Mouse (Mus musculus): ENCODE measurements around the gene Clic4. TPM values are rescaled to one million over a fixed set of nuclear protein-coding genes. Genes with fewer than 3 reads are reported as not detected.
A peak's percentile ranks its signal among the peaks of the same experiment; 100 is the strongest.

Gene Clic4
- total and polyA plus RNA-seq, 2 experiments from 2014 or later: 41.5 to 65.2 TPM

DNA sequence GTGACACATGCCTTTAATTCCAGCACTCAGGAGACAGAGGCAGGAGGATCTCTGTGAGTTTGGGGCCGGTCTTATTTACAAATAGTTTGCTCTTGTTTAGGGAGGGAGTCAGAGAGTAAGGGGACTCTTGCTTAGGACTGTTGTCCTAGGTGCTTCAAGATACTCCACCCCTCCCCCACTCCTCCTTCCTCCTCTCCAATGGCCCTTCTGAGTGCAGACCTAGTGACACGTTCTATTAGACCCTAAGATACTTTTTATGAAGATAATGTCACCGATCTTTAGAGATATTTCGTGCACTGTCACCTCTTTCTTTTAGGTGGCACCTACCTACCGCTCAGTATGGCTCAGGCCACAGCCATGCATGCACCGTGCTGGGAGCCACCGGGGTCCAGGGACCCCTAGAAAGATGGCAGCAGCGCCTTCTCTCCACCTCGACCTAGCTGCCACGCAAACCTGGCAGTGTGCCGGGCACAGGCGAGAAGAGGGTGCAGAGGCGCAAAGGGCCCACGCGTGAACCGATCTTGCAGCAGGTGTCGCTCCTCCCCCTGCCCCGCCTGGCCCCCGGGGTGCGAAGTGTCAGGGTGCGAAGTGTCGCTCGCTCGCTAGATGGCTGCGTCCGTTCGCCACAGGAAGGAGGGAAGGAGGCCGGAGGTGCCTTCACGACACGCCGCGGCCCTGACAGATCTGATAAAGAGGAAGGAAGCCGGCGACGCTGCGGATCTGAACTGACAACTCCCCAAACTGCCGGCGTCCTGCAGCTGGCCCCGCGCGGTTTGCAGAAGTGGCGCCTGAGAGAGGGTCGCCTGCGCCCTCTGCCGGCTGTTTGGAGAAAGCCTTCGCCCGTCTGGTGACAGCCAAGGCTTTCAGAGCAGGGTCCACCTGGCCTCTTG is 66.7 kb downstream of the Clic4 start:
- TF ChIP-seq CTCF (IDR thresholded peaks at IDR 0.05; ENCODE audit: low read depth): peak; percentile 93

GRCm38 (mm10) chr4:135205254-135205653 is 67.4 kb downstream of the Clic4 start:
- Histone ChIP-seq H3K4me1 (ENCODE audit: insufficient read depth) (no peaks in the 10 kb centered on the region), H3K9me3 (ENCODE audit: low read length) (no peaks in the 10 kb centered on the region), H3K27ac (ENCODE audit: low read depth, low read length) (no peak overlapping the region), H3K4me3 (ENCODE audit: low read depth, low read length) (no peak overlapping the region), H3K27me3 (ENCODE audit: insufficient read depth, low read length) (peaks cover 17% of the 10 kb centered on the region), H3K4me2 (ENCODE audit: low read depth) (no peak overlapping the region), H3K36me3 (ENCODE audit: insufficient read depth) (no peaks in the 10 kb centered on the region), H3K9ac (no peak overlapping the region)
- TF ChIP-seq CTCF (IDR thresholded peaks at IDR 0.05; ENCODE audit: low read depth): no peak
- DNase-seq: no peak
- WGBS: 13% methylated on average over 5 of the region's 5 CpGs
- no peak for ATAC-seq

More for the DNA sequence above, 66.7 kb downstream of the Clic4 start:
- WGBS: 4% methylated on average over 47 of the region's 47 CpGs
- Histone ChIP-seq H3K27me3 (ENCODE audit: insufficient read depth, low read length) (peaks cover 17% of the 10 kb centered on the region), H3K9ac (no peak overlapping the region), H3K27ac (ENCODE audit: low read depth, low read length) (no peak overlapping the region), H3K4me1 (ENCODE audit: insufficient read depth) (no peaks in the 10 kb centered on the region), H3K4me3 (ENCODE audit: low read depth, low read length) (peak overlapping the region; percentile 36), H3K36me3 (ENCODE audit: insufficient read depth) (no peaks in the 10 kb centered on the region), H3K4me2 (ENCODE audit: low read depth) (peak overlapping the region; percentile 70), H3K9me3 (ENCODE audit: low read length) (no peaks in the 10 kb centered on the region)
- DNase-seq: peak; percentile 86
- peak; percentile 76 for ATAC-seq

DNA sequence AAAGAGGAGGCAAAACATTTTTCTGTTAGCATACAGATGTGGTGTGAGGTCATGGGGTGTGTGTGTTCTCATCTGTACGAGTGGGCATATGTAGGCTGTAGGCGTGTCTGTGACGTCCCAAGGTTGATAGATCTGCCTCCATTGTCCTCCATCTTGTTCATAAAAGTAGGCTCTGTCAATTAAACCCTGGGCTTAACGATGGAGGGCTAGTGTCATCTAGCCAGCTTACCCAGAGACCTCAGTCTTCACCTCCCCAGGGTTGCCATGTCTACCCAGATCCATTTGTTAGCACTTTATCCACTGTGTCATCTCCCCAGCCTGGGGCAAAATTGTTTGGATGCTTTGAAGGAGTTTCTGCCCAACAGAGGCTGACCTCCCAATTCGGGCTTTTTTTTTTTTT is 67.9 kb downstream of the Clic4 start:
- WGBS: 59% methylated on average over 5 of the region's 5 CpGs

GRCm38 (mm10) chr4:135203806-135204560 is 68.6 kb downstream of the Clic4 start:
- Histone ChIP-seq H3K4me2 (ENCODE audit: low read depth) (peak overlapping the region; percentile 26), H3K9ac (0 out of 2 replicates have a peak overlapping the region, but pooled peaks have one; percentile 15), H3K27me3 (ENCODE audit: insufficient read depth, low read length) (peaks cover 17% of the 10 kb centered on the region), H3K4me3 (ENCODE audit: low read depth, low read length) (peak overlapping the region; percentile 17; the same call in 1 of the 2 replicates), H3K27ac (ENCODE audit: low read depth, low read length) (no peak overlapping the region), H3K36me3 (ENCODE audit: insufficient read depth) (no peaks in the 10 kb centered on the region), H3K4me1 (ENCODE audit: insufficient read depth) (no peaks in the 10 kb centered on the region), H3K9me3 (ENCODE audit: low read length) (no peaks in the 10 kb centered on the region)
- 28% methylated on average over 17 of the region's 17 CpGs for WGBS
- ATAC-seq: no peak
- DNase-seq: no peak
- no peak for TF ChIP-seq CTCF (IDR thresholded peaks at IDR 0.05; ENCODE audit: low read depth)

More for the DNA sequence above, 67.9 kb downstream of the Clic4 start:
- H3K36me3 ChIP-seq (ENCODE audit: insufficient read depth): no peaks in the 10 kb centered on the region
- DNase-seq (no peak), ATAC-seq (no peak)
- TF ChIP-seq CTCF (IDR thresholded peaks at IDR 0.05; ENCODE audit: low read depth): no peak
- no peak overlapping the region for H3K4me2 ChIP-seq (ENCODE audit: low read depth)
- no peak overlapping the region for H3K9ac ChIP-seq
- H3K27me3 ChIP-seq (ENCODE audit: insufficient read depth, low read length): peaks cover 17% of the 10 kb centered on the region
- no peaks in the 10 kb centered on the region for H3K4me1 ChIP-seq (ENCODE audit: insufficient read depth)
- no peak overlapping the region for H3K27ac ChIP-seq (ENCODE audit: low read depth, low read length)
- no peaks in the 10 kb centered on the region for H3K9me3 ChIP-seq (ENCODE audit: low read length)
- H3K4me3 ChIP-seq (ENCODE audit: low read depth, low read length): no peak overlapping the region

DNA sequence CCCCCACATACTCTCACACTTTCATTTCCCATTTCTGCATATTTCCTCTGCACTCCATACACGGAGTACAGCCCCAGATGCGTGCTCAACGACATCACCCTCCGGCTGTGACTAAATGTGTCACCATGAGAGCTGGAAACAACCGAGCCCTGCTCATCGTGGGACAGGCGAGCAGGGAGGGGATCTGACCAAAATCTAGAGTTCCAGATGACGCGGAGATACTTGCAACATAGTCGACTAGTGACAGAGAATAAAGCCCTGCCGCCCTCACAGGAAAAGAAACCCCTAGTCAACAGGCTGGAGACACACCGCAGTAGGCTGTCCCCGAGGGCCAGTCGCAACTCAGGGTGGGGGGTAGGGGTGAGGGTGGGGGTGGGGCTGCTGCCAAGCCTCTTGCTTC is 69.3 kb downstream of the Clic4 start:
- H3K27me3 ChIP-seq (ENCODE audit: insufficient read depth, low read length): peaks cover 17% of the 10 kb centered on the region
- H3K4me2 ChIP-seq (ENCODE audit: low read depth): peak overlapping the region; percentile 26
- no peak overlapping the region for H3K27ac ChIP-seq (ENCODE audit: low read depth, low read length)
- H3K9me3 ChIP-seq (ENCODE audit: low read length): no peaks in the 10 kb centered on the region
- DNase-seq (no peak), ATAC-seq (no peak)
- H3K9ac ChIP-seq: 0 out of 2 replicates have a peak overlapping the region, but pooled peaks have one; percentile 15
- peak overlapping the region; percentile 17; the same call in 1 of the 2 replicates for H3K4me3 ChIP-seq (ENCODE audit: low read depth, low read length)
- H3K4me1 ChIP-seq (ENCODE audit: insufficient read depth): no peaks in the 10 kb centered on the region
- H3K36me3 ChIP-seq (ENCODE audit: insufficient read depth): no peaks in the 10 kb centered on the region
- WGBS: 17% methylated on average over 14 of the region's 14 CpGs
- TF ChIP-seq CTCF (IDR thresholded peaks at IDR 0.05; ENCODE audit: low read depth): no peak

GRCm38 (mm10) chr4:135201771-135202170 is 70.8 kb downstream of the Clic4 start:
- Histone ChIP-seq H3K4me1 (ENCODE audit: insufficient read depth) (no peaks in the 10 kb centered on the region), H3K9me3 (ENCODE audit: low read length) (no peaks in the 10 kb centered on the region), H3K4me2 (ENCODE audit: low read depth) (no peak overlapping the region), H3K4me3 (ENCODE audit: low read depth, low read length) (no peak overlapping the region), H3K36me3 (ENCODE audit: insufficient read depth) (no peaks in the 10 kb centered on the region), H3K9ac (no peak overlapping the region), H3K27me3 (ENCODE audit: insufficient read depth, low read length) (peaks cover 17% of the 10 kb centered on the region), H3K27ac (ENCODE audit: low read depth, low read length) (no peak overlapping the region)
- no peak for TF ChIP-seq CTCF (IDR thresholded peaks at IDR 0.05; ENCODE audit: low read depth)
- no peak for DNase-seq
- 55% methylated on average over 16 of the region's 16 CpGs for WGBS
- no peak for ATAC-seq

All from forebrain, postnatal 0 days (tissue).